Mouse (Mus musculus) liver, adult 2 months (tissue): Measurements from ENCODE around the gene Defb26. TPM values are rescaled to one million over a fixed set of nuclear protein-coding genes. Genes with fewer than 3 reads are reported as not detected.
A peak's percentile ranks its signal among the peaks of the same experiment; 100 is the strongest.

ENCODE experiments used
- DNase-seq: peaks from one replicate; pipeline ENCODE4 v3.0.0-alpha.2; 2011; ENCODE audit warnings: low read depth, low spot score; ENCODE audit errors: extremely low read depth
- H3K27ac ChIP-seq: fragments of 200-500 bp; replicated peaks from 2 replicates; pipeline ENCODE4 v1.5.1; 2012; ENCODE audit warnings: low read depth, mild to moderate bottlenecking, control low read depth, inconsistent platforms, low read length; ENCODE audit not compliant: insufficient read depth
- H3K27me3 ChIP-seq: fragments of 200-500 bp; 2 replicates; pipeline ENCODE4 v1.6.1; 2012; ENCODE audit warnings: mild to moderate bottlenecking, moderate library complexity, low read length, inconsistent platforms; ENCODE audit not compliant: control insufficient read depth, insufficient read depth
- H3K36me3 ChIP-seq: fragments of 200-500 bp; 2 replicates; pipeline ENCODE4 v1.6.1; 2012; ENCODE audit warnings: low read length, inconsistent platforms; ENCODE audit not compliant: control insufficient read depth, insufficient read depth
- H3K4me1 ChIP-seq: fragments of 200-500 bp; 2 replicates; pipeline ENCODE4 v1.6.1; 2011; ENCODE audit warnings: low read length; ENCODE audit not compliant: control insufficient read depth, insufficient read depth
- H3K4me3 ChIP-seq: fragments of 200-500 bp; 2 replicates; pipeline ENCODE4 v1.5.1; 2011; ENCODE audit warnings: low read depth, mild to moderate bottlenecking, control low read depth, low read length, moderate library complexity; ENCODE audit not compliant: insufficient read depth
- H3K79me2 ChIP-seq: fragments of 200-500 bp; 2 replicates; pipeline ENCODE4 v1.6.1; 2012; ENCODE audit warnings: inconsistent platforms, mild to moderate bottlenecking, low read length, moderate library complexity; ENCODE audit not compliant: control insufficient read depth, insufficient read depth
- H3K9ac ChIP-seq: fragments of 200-500 bp; 2 replicates; pipeline ENCODE4 v1.6.1; 2012; ENCODE audit warnings: low read depth, mild to moderate bottlenecking, control low read depth, inconsistent platforms, low read length
- CTCF ChIP-seq: fragments of 200-500 bp; IDR thresholded peaks from 2 replicates; pipeline ENCODE4 v1.5.1; 2011; ENCODE audit warnings: low read depth, low read length, control low read depth
- POLR2A ChIP-seq: fragments of 200-500 bp; IDR thresholded peaks from 2 replicates; pipeline ENCODE4 v1.6.1; 2011; ENCODE audit warnings: low read length, control low read depth; ENCODE audit not compliant: insufficient read depth; ENCODE audit errors: extremely low read depth
- WGBS: fragments of 180-500 bp; shearing (Covaris S2); methylation state at CpG from one replicate; pipeline ENCODE4 v1.1.7; 2018; 5-methylcytosine and 5-hydroxymethylcytosine counted together
- polyA plus RNA-seq: library from polyadenylated mRNA; depleted of rRNA; stranded (reverse); fragments of >200 nt; gene quantifications from 2 replicates; pipeline ENCODE4 v1.2.3, GENCODE M21; 2012
- total RNA-seq: library from RNA; depleted of rRNA; stranded (reverse); fragments of >200 nt; gene quantifications from 2 replicates; pipeline ENCODE4 v1.2.3, GENCODE M21; 2014

The Defb26 gene
- total and polyA plus RNA-seq, 2 experiments = not detected

GRCm38 (mm10) chr2:152481726-152482125 lies 29.8 kb downstream of the Defb26 start:
- Histone ChIP-seq H3K9ac (no peak overlapping the region), H3K27ac (no peak overlapping the region), H3K4me1 (no peaks in the 10 kb centered on the region), H3K27me3 (no peaks in the 10 kb centered on the region), H3K36me3 (no peaks in the 10 kb centered on the region), H3K4me3 (no peak overlapping the region), H3K79me2 (no peaks in the 10 kb centered on the region)
- DNase-seq = no peak
- no peak for TF ChIP-seq CTCF
- no peak for TF ChIP-seq POLR2A
- WGBS = 92% methylated on average over 7 of the region's 7 CpGs

- TF ChIP-seq POLR2A (no peak), CTCF (no peak)
- 82% methylated on average over 3 of the region's 3 CpGs for WGBS
Observed at GRCm38 (mm10) chr2:152480881-152481280, 30.6 kb downstream of the Defb26 start.

GRCm38 (mm10) chr2:152476763-152477162 lies 34.7 kb downstream of the Defb26 start, which contains the start of gene Defb20:
TSS of gene Defb20 (plus strand) at chr2:152477063.
- TF ChIP-seq POLR2A = no peak
- no peak for TF ChIP-seq CTCF
- Histone ChIP-seq H3K27ac (no peak within 1 kb of the TSS), H3K4me3 (no peak within 1 kb of the TSS), H3K27me3 (no peaks in the 10 kb centered on the region), H3K4me1 (no peaks in the 10 kb centered on the region), H3K79me2 (no peaks in the 10 kb centered on the region), H3K36me3 (no peaks in the 10 kb centered on the region), H3K9ac (no peak within 1 kb of the TSS)
- 56% methylated on average over 2 of the region's 2 CpGs for WGBS
- DNase-seq = no peak

More at GRCm38 (mm10) chr2:152480881-152481280, 30.6 kb downstream of the Defb26 start:
- no peaks in the 10 kb centered on the region for H3K36me3 ChIP-seq
- H3K27ac ChIP-seq = no peak overlapping the region
- H3K4me3 ChIP-seq = no peak overlapping the region
- no peak for DNase-seq
- H3K27me3 ChIP-seq = no peaks in the 10 kb centered on the region
- no peaks in the 10 kb centered on the region for H3K4me1 ChIP-seq
- no peak overlapping the region for H3K9ac ChIP-seq
- no peaks in the 10 kb centered on the region for H3K79me2 ChIP-seq

GRCm38 (mm10) chr2:152472434-152472833 lies 39.1 kb downstream of the Defb26 start:
- no peaks in the 10 kb centered on the region for H3K4me1 ChIP-seq
- no peak overlapping the region for H3K4me3 ChIP-seq
- peak; percentile 2 for DNase-seq
- no peaks in the 10 kb centered on the region for H3K27me3 ChIP-seq
- 28% methylated on average over 3 of the region's 3 CpGs for WGBS
- H3K9ac ChIP-seq = no peak overlapping the region
- H3K36me3 ChIP-seq = no peaks in the 10 kb centered on the region
- H3K27ac ChIP-seq = no peak overlapping the region
- H3K79me2 ChIP-seq = no peaks in the 10 kb centered on the region
- TF ChIP-seq POLR2A (no peak), CTCF (no peak)

GRCm38 (mm10) chr2:152470973-152471372 lies 40.5 kb downstream of the Defb26 start:
- Histone ChIP-seq H3K9ac (no peak overlapping the region), H3K27ac (no peak overlapping the region), H3K4me1 (no peaks in the 10 kb centered on the region), H3K36me3 (no peaks in the 10 kb centered on the region), H3K79me2 (no peaks in the 10 kb centered on the region), H3K27me3 (no peaks in the 10 kb centered on the region), H3K4me3 (no peak overlapping the region)
- DNase-seq = peak; percentile 26
- TF ChIP-seq POLR2A (no peak), CTCF (peak; percentile 43)
- 26% methylated on average over 7 of the region's 7 CpGs for WGBS

GRCm38 (mm10) chr2:152464570-152465150 lies 46.8 kb downstream of the Defb26 start, which contains the start of gene Defb23:
TSS of gene Defb23 (minus strand) at chr2:152464620.
- DNase-seq = no peak
- TF ChIP-seq POLR2A (no peak), CTCF (no peak)
- Histone ChIP-seq H3K4me3 (no peak within 1 kb of the TSS), H3K79me2 (no peaks in the 10 kb centered on the region), H3K9ac (no peak within 1 kb of the TSS), H3K36me3 (no peaks in the 10 kb centered on the region), H3K4me1 (no peaks in the 10 kb centered on the region), H3K27me3 (no peaks in the 10 kb centered on the region), H3K27ac (no peak within 1 kb of the TSS)
- 85% methylated on average over 3 of the region's 3 CpGs for WGBS
